Mouse (Mus musculus): ENCODE measurements around the gene Gad2. TPM values are rescaled to one million over a fixed set of nuclear protein-coding genes. Genes with fewer than 3 reads are reported as not detected.

The Gad2 gene
- total and polyA plus RNA-seq, 3 experiments, result 0.04 TPM; not detected in 2

GRCm38 (mm10) chr2:22627147-22627666, 5.2 kb downstream of the Gad2 start:
- Histone ChIP-seq H3K4me3 (replicated peaks in 1 of 3; ENCODE audit: low read depth in 2 of 3, low read length in 2 of 3, poor library complexity in 1 of 3) (no peak overlapping the region), H3K9ac (ENCODE audit: insufficient read depth, low read depth) (no peak overlapping the region), H3K36me3 (replicated peaks in 1 of 2; ENCODE audit: control insufficient read depth in 1 of 2, insufficient read depth in 1 of 2, low read length in 1 of 2) (no peaks in the 10 kb centered on the region), H3K4me2 (ENCODE audit: insufficient read depth, low read depth, poor library complexity, severe bottlenecking) (no peak overlapping the region), H3K27me3 (replicated peaks) (no peaks in the 10 kb centered on the region), H3K27ac (ENCODE audit: insufficient read depth, low read depth) (no peak overlapping the region), H3K4me1 (ENCODE audit: control insufficient read depth in 1 of 2, insufficient read depth in 2 of 2) (no peaks in the 10 kb centered on the region), H3K9me3 (replicated peaks; ENCODE audit: low read length) (peaks cover 10% of the 10 kb centered on the region), H3K79me2 (replicated peaks; ENCODE audit: control insufficient read depth, extremely low read depth, insufficient read depth, poor library complexity, severe bottlenecking) (no peaks in the 10 kb centered on the region)
- DNase-seq (ENCODE audit: extremely low read depth), result no peak
- TF ChIP-seq ZNF384 (IDR thresholded peaks at IDR 0.05; ENCODE audit: low read depth, low read length) (no peak), PAX5 (IDR thresholded peaks at IDR 0.05; ENCODE audit: low read length) (no peak), MAFK (IDR thresholded peaks at IDR 0.05; ENCODE audit: insufficient replicate concordance, low read length) (no peak), ZMIZ1 (IDR thresholded peaks at IDR 0.05; ENCODE audit: low read depth, low read length) (no peak), RCOR1 (conservative IDR thresholded peaks at IDR 0.05; ENCODE audit: low read depth, low read length) (no peak), ZKSCAN1 (IDR thresholded peaks at IDR 0.05; ENCODE audit: borderline replicate concordance, low read depth, low read length) (no peak), POLR2AphosphoS2 (IDR thresholded peaks at IDR 0.05; ENCODE audit: low read depth, low read length) (no peak), JUN (IDR thresholded peaks at IDR 0.05; ENCODE audit: insufficient read depth, low read depth, low read length) (no peak), ZC3H11A (IDR thresholded peaks at IDR 0.05; ENCODE audit: low read depth, low read length) (no peak), MAZ (IDR thresholded peaks at IDR 0.05; ENCODE audit: low read depth, low read length) (no peak), CHD2 (IDR thresholded peaks at IDR 0.05; ENCODE audit: low read length) (no peak), IRF4 (IDR thresholded peaks at IDR 0.05; ENCODE audit: low read depth, low read length) (no peak), KAT2A (IDR thresholded peaks at IDR 0.05; ENCODE audit: insufficient replicate concordance, low read length) (no peak)
- dilution Hi-C loops (cut with MboI; ENCODE audit: extremely low pct_ligation_motif_present, extremely low pct_unique_long_range_greater_than_20kb, low sequenced_read_pairs), result no loop called here
- in situ Hi-C loops (cut with MboI; ENCODE audit: low pct_ligation_motif_present, low pct_unique_long_range_greater_than_20kb, low sequenced_read_pairs), result no loop called here

DNA sequence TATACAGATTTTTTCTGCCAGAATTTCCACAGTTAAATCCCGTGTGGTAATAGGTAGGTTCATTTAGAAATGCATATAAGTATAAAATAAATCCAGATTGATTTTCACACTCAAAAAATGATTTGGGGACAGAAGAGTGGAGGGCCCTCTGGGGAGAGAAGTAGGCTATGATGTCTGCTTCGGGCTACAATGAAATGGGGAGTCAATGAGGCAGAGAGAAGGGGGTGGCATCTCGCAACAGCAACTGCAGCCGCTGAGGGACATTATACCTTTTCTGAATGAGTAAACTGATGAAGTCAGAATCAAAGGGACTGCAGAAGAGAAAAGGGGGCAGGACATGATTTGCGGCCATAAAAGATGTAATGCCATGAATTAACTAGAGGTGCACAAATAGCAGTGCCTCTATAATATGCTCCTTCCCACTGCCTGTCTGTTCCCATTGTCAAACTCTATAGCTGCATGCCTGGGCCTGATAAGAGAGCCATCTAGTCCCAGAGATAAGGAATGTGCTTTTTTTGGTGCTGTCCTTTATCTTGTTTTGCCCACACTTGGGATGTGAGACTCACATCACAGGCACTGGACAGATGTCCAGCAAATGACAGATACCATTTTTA, 5.9 kb downstream of the Gad2 start:
- no peaks in the 10 kb centered on the region for H3K79me2 ChIP-seq (replicated peaks; ENCODE audit: control insufficient read depth, extremely low read depth, insufficient read depth, poor library complexity, severe bottlenecking)
- H3K27me3 ChIP-seq (replicated peaks), result no peaks in the 10 kb centered on the region
- in situ Hi-C loops (cut with MboI; ENCODE audit: low pct_ligation_motif_present, low pct_unique_long_range_greater_than_20kb, low sequenced_read_pairs) (no loop called here), dilution Hi-C loops (cut with MboI; ENCODE audit: extremely low pct_ligation_motif_present, extremely low pct_unique_long_range_greater_than_20kb, low sequenced_read_pairs) (no loop called here)
- no peaks in the 10 kb centered on the region for H3K36me3 ChIP-seq (replicated peaks in 1 of 2; ENCODE audit: control insufficient read depth in 1 of 2, insufficient read depth in 1 of 2, low read length in 1 of 2)
- no peak overlapping the region for H3K4me2 ChIP-seq (ENCODE audit: insufficient read depth, low read depth, poor library complexity, severe bottlenecking)
- no peak overlapping the region for H3K27ac ChIP-seq (ENCODE audit: insufficient read depth, low read depth)
- TF ChIP-seq MAZ (IDR thresholded peaks at IDR 0.05; ENCODE audit: low read depth, low read length) (no peak), TBP (conservative IDR thresholded peaks at IDR 0.05; ENCODE audit: low read depth, low read length) (no peak)
- H3K9me3 ChIP-seq (replicated peaks; ENCODE audit: low read length), result peaks cover 8% of the 10 kb centered on the region
- no peak for DNase-seq (ENCODE audit: extremely low read depth)
- no peaks in the 10 kb centered on the region for H3K4me1 ChIP-seq (ENCODE audit: control insufficient read depth in 1 of 2, insufficient read depth in 2 of 2)
- no peak overlapping the region for H3K4me3 ChIP-seq (replicated peaks in 1 of 3; ENCODE audit: low read depth in 2 of 3, low read length in 2 of 3, poor library complexity in 1 of 3)
- H3K9ac ChIP-seq (ENCODE audit: insufficient read depth, low read depth), result no peak overlapping the region

Data from CH12.LX (cell line).